Mouse (Mus musculus) small intestine, adult 2 months (tissue): ENCODE measurements at regions not wholly inside any gene's neighbourhood (a gene's known extent, or its start where the extent isn't known, plus 50 kb on each side); places are given as distances from the start of the nearest gene placed in this dataset.

ENCODE experiments used
- CTCF ChIP-seq: fragments of 200-500 bp; IDR thresholded peaks from 2 replicates; pipeline ENCODE4 v1.5.1; 2012; ENCODE audit warnings: low read depth, mild to moderate bottlenecking, control low read depth, inconsistent platforms, low read length, moderate library complexity, mixed read lengths; ENCODE audit not compliant: insufficient replicate concordance, insufficient read length; ENCODE audit errors: extremely low read depth
- POLR2A ChIP-seq: fragments of 200-500 bp; IDR thresholded peaks from 2 replicates; pipeline ENCODE4 v1.6.1; 2012; ENCODE audit warnings: low read depth, mild to moderate bottlenecking, control low read depth, inconsistent platforms, low read length, moderate library complexity

GRCm38 (mm10) chr10:17487460-17487859 is 235.6 kb upstream of the Cited2 start:
- TF ChIP-seq POLR2A (no peak), CTCF (no peak)
